Mouse (Mus musculus) frontal cortex, postnatal 10 days (tissue): ENCODE data around the gene Mdc1.

Source experiments
- DNase-seq, 2 experiments: peaks; one replicate each; pipeline ENCODE4 v3.0.0; 2022; ENCODE audit warnings: low spot score in 2 of 2, mixed read lengths in 1 of 2

Mdc1 gene

DNA sequence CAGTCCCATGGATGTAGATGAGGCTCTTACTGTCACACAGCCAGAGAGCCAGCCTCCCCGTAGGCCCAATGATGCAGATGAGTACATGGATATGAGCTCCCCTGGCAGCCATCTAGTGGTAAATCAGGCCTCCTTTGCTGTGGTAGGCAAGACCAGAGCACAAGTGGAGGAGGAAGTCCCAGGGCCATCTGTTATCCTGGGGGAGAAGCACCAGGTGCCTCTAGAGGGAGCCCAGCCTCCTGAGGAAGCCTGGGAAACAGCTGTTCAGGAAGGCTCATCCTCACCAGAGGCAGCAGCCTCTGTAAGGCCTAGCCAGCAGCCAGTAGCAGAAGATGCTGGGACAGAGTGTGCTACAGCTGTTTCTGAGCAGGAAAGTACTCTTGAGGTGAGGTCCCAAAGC lies 6.8 kb downstream of the Mdc1 start:
- no peak for DNase-seq

DNA sequence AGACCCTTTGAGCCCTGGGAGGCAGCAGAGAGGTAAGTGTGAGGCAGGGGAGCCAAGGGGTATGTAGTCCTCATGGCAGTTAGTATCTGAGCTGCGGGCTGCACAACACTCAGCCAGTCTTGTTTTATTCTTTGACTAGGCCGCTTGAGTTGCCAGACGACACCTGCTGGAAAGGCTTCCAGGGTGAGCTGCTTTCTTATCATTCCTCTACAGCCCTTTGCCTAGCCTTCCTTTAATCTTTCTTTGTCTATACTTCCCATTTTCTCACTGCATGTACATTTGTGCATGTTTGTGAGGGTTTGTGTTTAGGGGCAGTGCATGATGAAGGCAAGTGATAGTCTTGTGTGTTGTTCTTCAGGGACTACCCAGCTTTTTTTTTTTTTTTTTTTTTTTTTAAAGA lies 9.7 kb downstream of the Mdc1 start:
- no peak for DNase-seq

GRCm38 (mm10) chr17:35859371-35859770 lies 18.1 kb downstream of the Mdc1 start:
- no peak for DNase-seq

DNA sequence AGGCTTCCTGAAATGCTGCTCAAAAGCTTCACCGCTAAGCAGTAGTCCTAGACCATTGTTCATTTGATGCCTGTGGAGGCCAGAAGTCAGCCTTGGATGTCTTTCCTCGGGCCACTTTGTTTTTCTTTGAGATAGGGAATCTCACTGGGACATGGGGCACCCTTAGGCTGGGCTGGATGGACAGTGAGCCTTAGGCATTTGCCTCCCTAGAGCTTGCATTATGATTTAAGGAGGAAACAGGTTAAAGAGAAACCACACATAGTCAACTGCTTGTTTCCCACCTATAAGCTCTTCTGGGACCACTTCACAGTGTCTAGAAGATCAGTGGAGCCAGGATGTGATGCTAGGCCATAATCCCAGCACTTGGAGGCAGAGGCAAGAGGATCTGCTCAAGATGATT lies 18.5 kb downstream of the Mdc1 start:
- DNase-seq = no peak

GRCm38 (mm10) chr17:35860831-35861197 lies 19.5 kb downstream of the Mdc1 start:
- DNase-seq = no peak

GRCm38 (mm10) chr17:35861198-35861857 lies 20.0 kb downstream of the Mdc1 start, which contains the start of gene Nrm:
Nrm (plus strand) TSS chr17:35861318.
- peak; percentile 78 to 89 for DNase-seq

GRCm38 (mm10) chr17:35864832-35865353 lies 23.6 kb downstream of the Mdc1 start:
- no peak for DNase-seq

GRCm38 (mm10) chr17:35865481-35866280 lies 24.4 kb downstream of the Mdc1 start, which contains the start of gene Ppp1r18:
Ppp1r18 (plus strand) TSS chr17:35865593.
- DNase-seq = peak in 1 of 2 experiments; percentile 60

GRCm38 (mm10) chr17:35866281-35866831 lies 25.0 kb downstream of the Mdc1 start:
- DNase-seq = peak in 1 of 2 experiments; percentile 58

DNA sequence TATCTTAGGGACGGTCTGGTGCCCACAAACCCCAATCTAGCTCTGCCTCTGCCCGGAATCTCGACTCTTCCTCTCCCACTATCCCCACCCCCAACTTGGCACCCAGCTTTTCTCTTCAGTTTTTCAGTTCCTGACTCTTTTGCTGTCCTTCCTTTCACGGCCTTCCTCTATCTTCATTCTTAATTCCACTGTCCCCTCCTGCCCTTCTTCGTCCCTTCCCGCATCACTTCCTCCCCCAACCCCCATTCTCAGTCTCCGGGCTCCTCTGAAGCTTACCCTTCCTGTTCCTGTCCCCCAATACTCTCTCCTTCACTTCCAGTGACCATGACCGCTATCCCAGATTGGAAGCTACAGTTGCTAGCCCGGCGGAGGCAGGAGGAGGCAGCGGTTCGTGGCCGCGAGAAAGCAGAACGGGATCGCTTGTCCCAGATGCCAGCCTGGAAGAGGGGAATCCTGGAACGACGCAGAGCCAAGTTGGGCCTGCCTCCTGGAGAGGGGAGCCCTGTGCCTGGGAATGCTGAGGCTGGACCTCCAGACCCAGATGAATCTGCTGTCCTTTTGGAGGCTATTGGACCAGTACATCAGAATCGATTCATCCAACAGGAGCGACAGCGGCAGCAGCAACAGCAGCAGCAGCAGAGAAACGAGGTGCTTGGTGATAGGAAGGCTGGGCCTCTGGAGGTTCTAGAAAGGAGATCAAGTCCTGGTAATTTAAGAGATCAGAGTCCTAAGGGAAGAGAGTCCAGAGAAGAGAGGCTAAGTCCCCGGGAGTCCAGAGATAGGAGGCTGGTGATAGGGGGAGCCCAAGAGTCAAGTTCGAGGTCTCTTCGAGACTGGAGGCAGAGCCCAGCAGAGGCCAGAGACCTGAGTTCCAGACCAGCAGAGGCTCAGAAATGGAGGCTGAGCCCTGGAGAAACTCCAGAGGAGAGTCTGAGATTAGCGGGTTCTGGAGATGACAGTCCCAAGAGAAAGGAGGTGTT lies 25.9 kb downstream of the Mdc1 start:
- no peak for DNase-seq

DNA sequence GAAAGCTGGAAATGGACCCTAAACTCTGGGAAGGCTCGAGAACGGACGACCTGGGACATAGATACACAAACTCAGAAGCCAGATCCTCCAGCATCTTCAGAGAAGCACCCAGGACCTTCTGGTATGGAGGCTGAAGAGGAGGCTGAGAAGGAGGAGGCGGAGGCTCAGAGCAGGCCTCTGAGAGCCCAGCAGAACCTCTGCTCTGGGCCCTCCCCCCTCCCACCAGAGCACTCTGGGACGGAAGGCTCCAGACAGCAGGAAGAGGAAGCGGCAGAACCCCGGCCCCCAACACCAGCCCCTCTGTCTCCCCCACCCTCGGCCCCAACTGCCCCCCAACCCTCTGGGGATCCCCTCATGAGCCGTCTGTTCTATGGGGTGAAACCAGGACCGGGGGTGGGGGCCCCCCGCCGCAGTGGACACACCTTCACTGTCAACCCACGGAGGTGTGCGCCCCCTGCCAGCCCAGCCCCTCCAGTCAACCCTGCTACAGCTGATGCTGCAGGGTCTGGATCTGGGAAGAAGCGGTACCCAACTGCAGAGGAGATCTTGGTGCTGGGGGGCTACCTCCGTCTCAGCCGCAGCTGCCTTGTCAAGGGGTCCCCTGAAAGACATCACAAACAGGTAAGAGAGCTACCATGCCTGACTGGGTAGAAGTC lies 27.0 kb downstream of the Mdc1 start:
- no peak for DNase-seq

DNA sequence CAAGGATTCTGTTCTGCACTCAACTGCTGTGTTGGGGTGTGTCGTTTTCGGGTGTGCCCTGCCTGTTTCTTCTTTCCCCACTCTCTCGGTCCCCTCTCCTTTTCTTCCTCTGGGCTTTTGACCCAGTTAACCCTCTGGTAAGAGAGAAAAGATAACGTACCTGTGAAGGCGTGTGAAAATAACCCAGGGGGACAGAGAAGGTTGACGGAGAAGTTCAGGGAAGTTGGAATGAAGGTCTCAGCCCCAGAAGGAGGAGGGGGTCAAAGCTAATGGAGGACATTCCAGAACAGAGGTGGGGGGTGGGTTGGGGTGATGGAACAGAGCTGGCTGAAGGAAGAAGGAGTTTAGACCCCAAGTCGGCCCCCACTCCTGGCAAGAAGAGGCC lies 27.6 kb downstream of the Mdc1 start:
- DNase-seq = no peak

GRCm38 (mm10) chr17:35869346-35870067 lies 28.2 kb downstream of the Mdc1 start:
- peak in 1 of 2 experiments; percentile 59 for DNase-seq

- peak; percentile 52 to 67 for DNase-seq
These were observed 29.0 kb downstream of the Mdc1 start for GRCm38 (mm10) chr17:35870151-35870883.

DNA sequence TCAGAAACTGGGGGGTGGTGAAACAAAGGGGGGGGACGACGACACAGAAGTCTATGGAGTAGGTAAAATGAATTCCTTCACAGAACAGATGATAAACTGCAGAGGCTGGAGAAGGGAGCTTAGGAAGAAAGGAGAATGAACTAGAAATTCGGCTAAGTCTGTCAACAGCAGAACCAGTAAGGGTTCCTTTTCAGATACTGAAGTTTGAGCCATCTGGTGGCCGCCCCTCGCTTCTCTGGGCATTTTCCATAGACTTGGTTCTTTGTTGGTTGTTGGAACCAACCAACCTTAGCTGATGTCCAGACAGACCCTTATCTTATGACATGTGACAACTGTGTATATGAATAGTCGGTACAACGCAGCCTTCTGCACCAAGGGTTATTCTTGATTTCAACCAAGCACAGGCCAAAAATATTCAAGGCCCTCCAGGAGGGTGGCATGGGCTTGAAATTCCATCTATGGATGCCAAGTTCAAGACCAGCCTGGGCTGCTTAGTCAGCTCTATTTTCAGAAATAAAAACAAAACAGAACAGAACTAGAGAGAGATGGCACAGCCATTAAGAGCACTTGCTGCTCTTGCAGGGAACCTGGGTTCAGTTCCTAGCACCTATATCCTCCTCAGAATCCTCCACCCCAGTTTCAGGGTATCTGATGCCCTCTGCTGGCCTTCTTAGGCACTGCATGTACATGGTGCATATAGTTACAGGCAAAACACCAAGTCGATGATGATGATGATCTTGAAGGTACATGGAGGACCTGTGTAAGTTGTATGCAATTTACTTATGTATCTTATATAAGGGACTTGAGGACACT lies 29.8 kb downstream of the Mdc1 start:
- DNase-seq = no peak

GRCm38 (mm10) chr17:35873774-35874519 lies 32.6 kb downstream of the Mdc1 start:
- peak; percentile 69 to 81 for DNase-seq

- DNase-seq = no peak
These were observed 33.4 kb downstream of the Mdc1 start for GRCm38 (mm10) chr17:35874721-35875120.
